Mouse (Mus musculus) heart, adult 9 months (tissue): Measurements from ENCODE around the gene Kiss1r.
"Not testable (repeated sequence)": the region's sequence is repeated elsewhere in the genome, so short reads cannot be mapped to it uniquely, and the experiment has no call there.

ENCODE experiments used
- DNase-seq, 2 experiments: peaks; one replicate each; pipeline ENCODE4 v3.0.0; 2022; ENCODE audit warnings: low spot score in 2 of 2

Gene Kiss1r

GRCm38 (mm10) chr10:79916808-79917531 lies at the start of gene Kiss1r:
TSS of gene Kiss1r (plus strand) at chr10:79916971.
- DNase-seq = peak; percentile 87 to 88

- DNase-seq = no peak
Measured at GRCm38 (mm10) chr10:79871845-79872244, 44.9 kb upstream of the Kiss1r start.

GRCm38 (mm10) chr10:79872862-79873261 lies 43.9 kb upstream of the Kiss1r start:
- DNase-seq = no peak

GRCm38 (mm10) chr10:79873313-79873712 lies 43.5 kb upstream of the Kiss1r start:
- DNase-seq = no peak

GRCm38 (mm10) chr10:79873715-79874289 lies 43.0 kb upstream of the Kiss1r start:
- no peak for DNase-seq

- no peak for DNase-seq
Measured at GRCm38 (mm10) chr10:79874290-79874862, 42.4 kb upstream of the Kiss1r start, which contains the start of the genes Prtn3 and Plppr3. TSS of gene Prtn3 (plus strand) at chr10:79874476. TSS of gene Plppr3 (minus strand) at chr10:79874634.

- DNase-seq = no peak
Measured at GRCm38 (mm10) chr10:79877174-79877573, 39.6 kb upstream of the Kiss1r start.

- peak; percentile 73 to 75 for DNase-seq
Measured at GRCm38 (mm10) chr10:79877757-79878156, 39.0 kb upstream of the Kiss1r start.

GRCm38 (mm10) chr10:79879527-79879926 lies 37.2 kb upstream of the Kiss1r start:
- no peak for DNase-seq

GRCm38 (mm10) chr10:79880721-79881120 lies 36.0 kb upstream of the Kiss1r start:
- DNase-seq = no peak

GRCm38 (mm10) chr10:79881981-79882380 lies 34.8 kb upstream of the Kiss1r start:
- DNase-seq = no peak

- DNase-seq = peak; percentile 47 to 77
Measured at GRCm38 (mm10) chr10:79883297-79884084, 33.3 kb upstream of the Kiss1r start.

- peak; percentile 49 to 77 for DNase-seq
Measured at GRCm38 (mm10) chr10:79884446-79884845, 32.3 kb upstream of the Kiss1r start.

GRCm38 (mm10) chr10:79884938-79885337 lies 31.8 kb upstream of the Kiss1r start:
- not testable (repeated sequence) for DNase-seq

- DNase-seq = no peak
Measured at GRCm38 (mm10) chr10:79886054-79886453, 30.7 kb upstream of the Kiss1r start, which contains the start of gene Elane. TSS of gene Elane (plus strand) at chr10:79886247.

- no peak for DNase-seq
Measured at GRCm38 (mm10) chr10:79886611-79887010, 30.2 kb upstream of the Kiss1r start.

GRCm38 (mm10) chr10:79889386-79889785 lies 27.4 kb upstream of the Kiss1r start:
- no peak for DNase-seq

- DNase-seq = no peak
Measured at GRCm38 (mm10) chr10:79890670-79891069, 26.1 kb upstream of the Kiss1r start, which contains the start of gene Cfd. TSS of gene Cfd (plus strand) at chr10:79890853.

- DNase-seq = peak; percentile 49 to 68
Measured at GRCm38 (mm10) chr10:79892451-79893118, 24.2 kb upstream of the Kiss1r start.

- no peak for DNase-seq
Measured at GRCm38 (mm10) chr10:79896306-79896705, 20.5 kb upstream of the Kiss1r start.

GRCm38 (mm10) chr10:79896814-79897213 lies 20.0 kb upstream of the Kiss1r start:
- DNase-seq = no peak
